Mouse (Mus musculus) neural tube, embryonic 12.5 days (tissue): ENCODE measurements around the gene Kansl3. TPM values are rescaled to one million over a fixed set of nuclear protein-coding genes. Genes with fewer than 3 reads are reported as not detected.

Experiments used
- ATAC-seq: fragments of 200-750 bp; cut with Nextera tagmentation; 2 replicates; pipeline ENCODE4 v1.8.0; 2017; ENCODE audit warnings: low read depth, mild to moderate bottlenecking, moderate TSS enrichment, moderate library complexity; ENCODE audit not compliant: low FRiP score
- H3K27ac ChIP-seq: fragments of 300-500 bp; sonication (generic); 2 replicates; pipeline ENCODE4 v1.5.1; 2016
- H3K27me3 ChIP-seq: fragments of 300-500 bp; sonication (generic); replicated peaks from 2 replicates; pipeline ENCODE4 v1.6.1; 2016; ENCODE audit warnings: mild to moderate bottlenecking
- H3K36me3 ChIP-seq: fragments of 300-500 bp; sonication (generic); 2 replicates; pipeline ENCODE4 v1.6.1; 2016; ENCODE audit warnings: mild to moderate bottlenecking
- H3K4me1 ChIP-seq: fragments of 300-500 bp; sonication (generic); 2 replicates; pipeline ENCODE4 v1.6.1; 2016
- H3K4me2 ChIP-seq: fragments of 300-500 bp; sonication (generic); replicated peaks from 2 replicates; pipeline ENCODE4 v1.6.1; 2016; ENCODE audit warnings: mild to moderate bottlenecking
- H3K4me3 ChIP-seq: fragments of 300-500 bp; sonication (generic); 2 replicates; pipeline ENCODE4 v1.5.1; 2016
- H3K9ac ChIP-seq: fragments of 300-500 bp; sonication (generic); 2 replicates; pipeline ENCODE4 v1.6.1; 2016; ENCODE audit warnings: mild to moderate bottlenecking
- H3K9me3 ChIP-seq: fragments of 300-500 bp; sonication (generic); 2 replicates; pipeline ENCODE4 v1.6.1; 2016; ENCODE audit warnings: mild to moderate bottlenecking
- WGBS: fragments of 180-500 bp; shearing (Covaris S2); methylation state at CpG from one replicate; pipeline ENCODE4 v1.1.7; 2016; 5-methylcytosine and 5-hydroxymethylcytosine counted together
- polyA plus RNA-seq: library from polyadenylated mRNA; unstranded; fragments of >200 nt; fragmentation: Nextera tagmentation; extraction: Ambion mirVana; gene quantifications from 2 replicates; pipeline ENCODE4 v1.2.1, GENCODE M21; 2016

Gene Kansl3
- polyA plus RNA-seq, 1 experiment from 2014 or later: 44.0 TPM

DNA sequence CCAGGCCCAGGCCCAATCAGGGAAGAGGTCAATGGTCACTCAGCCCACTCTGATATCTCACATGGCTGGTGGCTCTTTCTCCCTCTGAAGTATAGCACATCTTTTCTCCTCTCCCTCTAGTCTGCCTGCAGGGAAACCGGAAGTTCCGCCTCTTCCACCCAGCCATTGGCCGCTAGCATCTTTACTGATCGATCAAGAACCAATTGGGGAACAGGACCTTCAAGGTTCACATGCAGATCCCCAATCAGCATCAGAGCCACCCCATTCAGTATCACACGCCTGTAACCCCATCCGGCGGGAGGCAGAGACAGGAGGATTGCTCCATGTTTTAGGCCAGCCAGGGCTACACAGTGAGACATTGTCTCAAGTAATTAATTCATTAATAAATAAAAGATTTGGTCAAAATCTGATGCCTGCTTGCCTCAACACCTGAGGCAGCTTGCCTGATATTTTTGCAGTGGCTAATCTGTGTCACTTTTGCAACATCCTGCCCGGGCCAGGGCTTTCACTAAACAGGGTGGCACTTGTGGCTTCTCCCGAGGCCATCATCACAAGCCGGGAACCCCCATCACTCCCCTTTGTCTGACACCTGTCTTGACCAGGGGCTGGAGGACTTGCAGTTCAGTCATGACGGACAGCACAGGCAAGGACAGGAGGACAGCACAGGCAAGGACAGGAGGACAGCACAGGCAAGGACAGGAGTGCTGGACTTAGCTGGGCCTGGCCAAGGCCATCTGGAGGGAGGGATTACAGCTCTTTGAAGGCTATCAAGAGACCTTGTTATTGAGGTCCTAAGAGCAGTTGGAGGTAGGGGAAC is 53.8 kb downstream of the Kansl3 start:
- Histone ChIP-seq H3K4me3 (no peak overlapping the region), H3K4me2 (no peak overlapping the region), H3K27ac (no peak overlapping the region), H3K9ac (no peak overlapping the region), H3K9me3 (no peaks in the 10 kb centered on the region), H3K27me3 (peaks cover 2% of the 10 kb centered on the region; the same call in 1 of the 2 replicates), H3K4me1 (no peaks in the 10 kb centered on the region), H3K36me3 (peaks cover 1% of the 10 kb centered on the region; the same call in 1 of the 2 replicates)
- WGBS: 90% methylated on average over 11 of the region's 11 CpGs
- no peak for ATAC-seq

DNA sequence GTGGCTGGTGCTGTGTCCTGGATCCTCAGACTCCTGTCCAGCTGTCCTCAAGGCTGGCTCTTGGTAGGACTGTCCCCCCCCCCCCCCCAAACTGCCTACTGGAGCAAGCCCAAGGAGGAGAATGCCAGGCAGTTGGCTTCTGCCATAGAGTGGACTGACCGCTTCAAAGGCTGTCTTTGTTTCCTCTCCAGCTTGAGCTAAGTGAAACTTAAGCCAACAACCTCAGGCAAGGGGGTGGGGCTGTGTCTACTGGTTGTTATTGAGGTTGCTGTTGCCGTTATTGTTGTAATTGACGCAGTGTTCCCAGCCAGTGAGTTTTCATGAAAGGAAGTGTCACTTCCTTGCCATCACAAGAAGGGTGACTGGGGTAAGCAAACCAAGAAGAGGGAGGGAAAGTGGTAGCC is 59.5 kb downstream of the Kansl3 start:
- no peaks in the 10 kb centered on the region for H3K36me3 ChIP-seq
- no peak for ATAC-seq
- H3K27me3 ChIP-seq: peaks cover 24% of the 10 kb centered on the region; the same call in 1 of the 2 replicates
- H3K4me1 ChIP-seq: peaks cover 17% of the 10 kb centered on the region
- H3K9me3 ChIP-seq: no peaks in the 10 kb centered on the region
- no peak overlapping the region for H3K27ac ChIP-seq
- peak overlapping the region; percentile 25; the same call in 1 of the 2 replicates for H3K4me2 ChIP-seq
- no peak overlapping the region for H3K9ac ChIP-seq
- WGBS: 15% methylated on average over 3 of the region's 3 CpGs
- H3K4me3 ChIP-seq: no peak overlapping the region

DNA sequence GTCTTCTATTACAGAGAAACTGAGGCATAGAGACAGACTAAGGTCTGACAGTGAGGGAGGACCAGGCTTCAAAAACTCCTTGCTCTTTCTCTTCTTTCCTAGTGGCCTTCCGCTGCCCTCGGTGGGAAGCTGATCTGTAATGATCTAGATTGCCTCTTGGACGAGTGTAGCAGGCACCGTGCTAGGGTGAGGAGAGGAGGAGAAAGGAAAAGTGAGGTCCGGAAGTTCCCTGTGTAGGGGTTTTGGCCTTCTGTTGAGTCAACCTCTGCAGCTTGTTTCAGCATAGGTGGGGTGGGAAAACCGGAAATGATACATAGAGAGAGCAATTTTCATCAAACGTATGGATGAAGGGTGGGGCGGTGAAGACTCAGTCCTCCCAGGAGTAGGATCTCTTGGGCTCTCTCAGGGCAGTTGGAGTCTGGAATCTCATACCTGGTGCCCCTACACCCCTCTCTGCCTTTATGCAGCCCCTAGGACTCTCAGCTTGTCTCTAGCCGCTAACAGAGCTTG is 60.0 kb downstream of the Kansl3 start:
- peak overlapping the region; percentile 92 for H3K4me2 ChIP-seq
- no peak overlapping the region for H3K27ac ChIP-seq
- H3K27me3 ChIP-seq: peaks cover 24% of the 10 kb centered on the region; the same call in 1 of the 2 replicates
- whole genome bisulfite sequencing: 55% methylated on average over 9 of the region's 9 CpGs
- H3K9ac ChIP-seq: no peak overlapping the region
- no peaks in the 10 kb centered on the region for H3K9me3 ChIP-seq
- no peak overlapping the region for H3K4me3 ChIP-seq
- H3K36me3 ChIP-seq: no peaks in the 10 kb centered on the region
- no peak for ATAC-seq
- peaks cover 17% of the 10 kb centered on the region for H3K4me1 ChIP-seq

DNA sequence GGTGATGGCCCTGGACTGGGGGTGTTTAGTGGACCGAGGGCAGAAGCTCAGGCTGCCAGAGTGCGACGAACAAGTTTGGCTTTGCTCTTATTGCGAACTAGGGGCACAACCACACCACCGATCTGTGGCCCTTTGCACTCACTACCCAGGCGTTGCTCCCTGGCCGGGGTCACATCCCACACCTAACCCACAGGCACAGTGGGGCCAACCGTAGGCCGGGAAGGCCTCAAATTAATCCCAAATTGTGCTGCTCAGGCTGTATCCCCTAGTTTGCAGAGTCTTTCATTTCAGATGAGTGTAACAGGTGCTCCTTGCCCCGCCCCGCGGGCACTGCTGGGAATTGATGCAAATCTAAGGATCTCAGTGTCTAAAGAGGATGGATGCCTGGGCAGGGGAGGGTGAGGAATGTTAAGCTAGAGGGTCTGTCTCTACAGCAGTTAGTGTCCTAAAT is 60.5 kb downstream of the Kansl3 start:
- ATAC-seq: no peak
- Histone ChIP-seq H3K27ac (no peak overlapping the region), H3K9ac (0 out of 2 replicates have a peak overlapping the region, but pooled peaks have one; percentile 55), H3K4me2 (peak overlapping the region; percentile 92), H3K4me1 (peaks cover 17% of the 10 kb centered on the region), H3K36me3 (no peaks in the 10 kb centered on the region), H3K4me3 (peak overlapping the region; percentile 58), H3K27me3 (peaks cover 24% of the 10 kb centered on the region; the same call in 1 of the 2 replicates), H3K9me3 (no peaks in the 10 kb centered on the region)
- WGBS: 5% methylated on average over 12 of the region's 12 CpGs

DNA sequence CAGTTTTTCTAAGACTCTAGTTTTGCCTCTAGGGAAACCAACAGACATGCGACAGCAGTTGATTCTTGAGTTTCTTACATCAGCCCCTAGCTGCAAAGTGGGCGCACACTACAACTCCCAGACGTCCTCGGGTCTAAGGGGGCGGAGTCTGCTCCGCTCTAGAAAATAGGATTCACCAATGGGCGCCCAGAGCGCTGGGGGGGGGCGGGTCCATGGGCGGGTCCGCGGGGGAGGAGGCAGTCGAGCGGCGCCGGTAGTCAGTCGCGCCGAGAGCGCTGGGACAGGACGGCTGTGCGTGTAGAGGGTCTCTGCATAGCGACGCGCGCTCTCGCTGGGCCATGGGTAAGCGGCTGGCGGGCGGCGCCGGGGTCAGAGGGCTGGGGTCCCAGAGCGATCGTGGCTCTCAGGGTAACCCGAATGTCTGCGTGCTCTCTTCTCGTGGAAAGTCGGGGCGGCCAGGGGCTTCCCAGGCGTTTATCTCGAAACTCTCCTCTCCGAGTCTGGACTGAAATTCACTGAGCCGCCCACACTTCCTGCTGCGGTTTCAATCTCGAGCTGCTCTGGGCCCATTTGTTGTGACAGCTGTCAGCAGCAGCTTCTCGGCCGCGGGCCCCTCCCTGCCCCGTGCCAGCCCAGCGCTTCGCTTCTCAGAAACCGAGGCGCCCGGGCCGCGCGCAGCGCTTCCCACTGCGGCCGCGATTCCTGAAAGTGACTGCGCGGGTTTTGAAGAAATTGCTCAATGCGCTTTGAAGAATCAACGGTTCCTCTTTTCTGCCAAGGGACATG is 61.3 kb downstream of the Kansl3 start, which contains the start of gene Arid5a:
Gene Arid5a (plus strand): TSS at position 239 of the 786 bp plus-strand sequence.
- H3K27ac ChIP-seq: no peak within 1 kb of the TSS
- peak; percentile 90 for ATAC-seq
- WGBS: 1% methylated on average over 65 of the region's 65 CpGs

DNA sequence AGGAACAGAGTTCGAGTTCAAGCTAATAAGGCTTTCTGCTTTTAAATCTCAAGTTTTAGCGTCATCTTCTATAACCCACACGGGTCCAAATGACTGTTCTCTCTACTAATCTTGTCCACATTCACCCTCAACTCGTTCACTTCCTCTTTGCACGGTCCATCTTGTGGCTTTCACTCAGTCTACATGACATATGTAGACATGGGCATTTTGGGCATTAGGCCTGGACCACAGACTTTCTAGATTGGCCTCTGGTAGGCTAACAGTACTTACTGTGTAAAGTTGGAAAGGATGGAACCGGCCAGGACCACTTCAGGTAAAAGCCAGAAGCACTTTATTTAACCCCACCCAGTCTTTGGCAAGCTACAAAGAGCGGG is 61.9 kb downstream of the Kansl3 start:
- Histone ChIP-seq H3K9me3 (no peaks in the 10 kb centered on the region), H3K4me3 (no peak overlapping the region), H3K4me1 (peaks cover 22% of the 10 kb centered on the region), H3K36me3 (no peaks in the 10 kb centered on the region), H3K27ac (no peak overlapping the region), H3K4me2 (no peak overlapping the region), H3K9ac (no peak overlapping the region), H3K27me3 (peaks cover 24% of the 10 kb centered on the region; the same call in 1 of the 2 replicates)
- ATAC-seq: no peak; the same call in 1 of the 2 replicates
- WGBS: 72% methylated on average over 7 of the region's 7 CpGs

More for the DNA sequence above, 61.3 kb downstream of the Kansl3 start, which contains the start of gene Arid5a:
- Histone ChIP-seq H3K9me3 (no peaks in the 10 kb centered on the region), H3K27me3 (peaks cover 24% of the 10 kb centered on the region; the same call in 1 of the 2 replicates), H3K36me3 (no peaks in the 10 kb centered on the region), H3K9ac (peak within 1 kb of the TSS; percentile 55), H3K4me2 (peak within 1 kb of the TSS; percentile 92), H3K4me3 (peak within 1 kb of the TSS; percentile 58), H3K4me1 (peaks cover 22% of the 10 kb centered on the region)

DNA sequence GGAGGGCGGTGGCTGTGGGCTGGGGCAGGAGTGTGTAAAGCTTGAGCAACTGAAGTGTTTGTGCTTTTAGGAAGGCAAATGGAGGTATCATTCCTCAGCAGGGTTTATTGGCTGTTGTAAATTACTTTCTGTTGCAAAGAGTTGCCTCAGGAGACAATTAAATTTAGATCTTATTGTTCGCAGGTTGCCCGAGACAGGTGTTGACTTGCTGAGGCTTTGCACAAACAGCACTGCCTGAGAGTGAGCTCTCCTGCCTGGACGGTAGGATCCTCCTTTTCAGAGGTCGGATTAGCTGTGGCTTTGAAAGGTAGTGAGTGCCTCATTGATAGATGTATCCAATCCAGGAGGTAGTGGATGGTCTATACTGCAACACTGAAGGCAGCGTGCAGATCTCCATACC is 62.9 kb downstream of the Kansl3 start:
- Histone ChIP-seq H3K9ac (no peak overlapping the region), H3K36me3 (no peaks in the 10 kb centered on the region), H3K9me3 (no peaks in the 10 kb centered on the region), H3K4me3 (no peak overlapping the region), H3K4me2 (no peak overlapping the region), H3K27ac (no peak overlapping the region), H3K4me1 (peaks cover 22% of the 10 kb centered on the region), H3K27me3 (peaks cover 24% of the 10 kb centered on the region; the same call in 1 of the 2 replicates)
- 57% methylated on average over 6 of the region's 6 CpGs for WGBS
- no peak for ATAC-seq

DNA sequence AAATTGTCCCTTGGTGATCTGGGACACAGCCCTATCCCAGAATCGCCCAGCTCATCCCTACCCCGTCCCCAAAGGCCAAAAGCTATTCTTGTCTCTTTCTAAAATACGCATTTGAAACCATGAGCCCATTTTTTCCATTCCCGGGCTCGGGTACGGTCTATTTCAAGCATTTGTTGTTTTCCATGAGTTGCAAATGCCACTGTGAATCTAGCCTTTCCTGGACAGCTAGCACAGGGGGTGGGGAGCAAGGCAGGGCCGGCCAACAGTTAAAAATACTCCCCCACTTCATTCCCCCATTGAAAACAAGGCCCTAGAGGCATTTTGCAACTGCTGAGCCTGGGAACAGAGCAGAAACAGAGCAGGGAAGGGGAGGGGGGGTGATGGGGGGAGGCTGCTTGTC is 64.2 kb downstream of the Kansl3 start:
- H3K27me3 ChIP-seq: peaks cover 18% of the 10 kb centered on the region; the same call in 1 of the 2 replicates
- no peak overlapping the region for H3K27ac ChIP-seq
- no peak overlapping the region for H3K4me3 ChIP-seq
- H3K9ac ChIP-seq: no peak overlapping the region
- H3K4me2 ChIP-seq: no peak overlapping the region
- H3K36me3 ChIP-seq: no peaks in the 10 kb centered on the region
- peaks cover 22% of the 10 kb centered on the region for H3K4me1 ChIP-seq
- WGBS: 73% methylated on average over 7 of the region's 7 CpGs
- ATAC-seq: no peak
- no peaks in the 10 kb centered on the region for H3K9me3 ChIP-seq

DNA sequence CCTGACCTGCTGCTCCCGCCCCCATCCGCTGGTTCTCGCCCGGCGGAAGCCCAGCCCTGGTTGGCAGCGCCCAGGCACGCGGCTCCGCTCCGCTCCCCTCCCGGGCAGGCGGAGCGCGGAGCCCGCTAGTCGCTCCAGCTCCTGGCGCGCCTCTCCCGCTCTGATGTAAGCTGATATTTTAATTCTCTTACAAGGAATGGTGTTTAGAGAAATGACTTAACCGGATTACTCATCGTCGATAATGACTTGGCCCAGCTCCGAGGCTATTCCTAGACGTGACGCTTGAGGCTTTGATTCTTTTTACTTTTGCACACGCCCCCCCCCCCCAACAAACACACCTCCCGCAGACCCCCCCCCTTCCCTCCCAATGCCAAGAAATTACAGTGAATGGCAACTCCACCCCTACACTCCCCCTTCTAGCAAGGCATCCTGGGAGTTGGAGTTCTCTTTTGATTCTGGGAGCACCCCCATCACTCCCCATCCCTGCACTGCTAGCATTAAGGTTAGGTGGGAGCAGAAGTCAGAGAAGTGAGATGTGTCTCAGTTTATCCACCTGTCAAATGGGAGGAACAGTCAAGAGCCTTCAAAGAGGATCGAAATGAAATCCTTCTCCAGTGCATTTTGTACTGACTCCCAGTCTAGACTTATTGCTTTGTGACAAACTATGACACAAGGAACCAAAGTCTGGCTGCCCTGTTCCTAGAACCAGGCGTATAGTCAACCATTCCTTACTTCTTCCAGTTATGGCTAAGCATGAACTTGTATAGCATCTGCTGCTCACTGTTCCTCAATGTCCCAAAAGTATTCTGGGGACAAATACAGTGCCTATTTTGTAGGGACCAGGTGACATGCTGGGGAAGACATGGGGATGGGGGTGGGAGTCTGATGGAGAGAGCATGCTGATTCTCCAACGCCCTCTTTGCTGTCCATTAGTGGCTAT is 65.3 kb downstream of the Kansl3 start:
- Histone ChIP-seq H3K27me3 (peaks cover 10% of the 10 kb centered on the region; the same call in 1 of the 2 replicates), H3K9ac (0 out of 2 replicates have a peak overlapping the region, but pooled peaks have one; percentile 42), H3K4me3 (peak overlapping the region; percentile 31), H3K4me2 (peak overlapping the region; percentile 74), H3K36me3 (no peaks in the 10 kb centered on the region), H3K4me1 (peaks cover 13% of the 10 kb centered on the region), H3K27ac (no peak overlapping the region), H3K9me3 (no peaks in the 10 kb centered on the region)
- 9% methylated on average over 30 of the region's 30 CpGs for WGBS
- no peak for ATAC-seq

DNA sequence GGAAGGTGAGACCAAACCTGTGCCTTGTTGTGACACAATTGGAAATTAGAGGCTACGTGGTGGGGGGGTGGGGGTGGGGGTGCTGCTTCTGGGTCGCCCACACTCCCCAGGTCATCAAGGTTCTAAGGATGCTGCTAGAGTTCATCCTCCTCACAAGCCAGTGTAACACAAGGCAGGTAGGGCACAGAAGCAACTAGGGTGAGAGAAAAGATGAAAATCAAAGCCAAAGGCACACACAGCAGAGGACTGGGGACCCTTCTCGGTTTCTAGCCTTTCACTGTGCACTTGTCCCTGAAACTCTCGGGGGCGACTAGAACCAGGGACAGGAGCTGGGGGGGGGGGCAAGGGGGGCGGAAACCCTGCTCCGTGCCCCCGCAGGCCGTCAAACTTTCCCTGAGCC is 66.0 kb downstream of the Kansl3 start:
- peak overlapping the region; percentile 74 for H3K4me2 ChIP-seq
- 0 out of 2 replicates have a peak overlapping the region, but pooled peaks have one; percentile 42 for H3K9ac ChIP-seq
- H3K4me1 ChIP-seq: peaks cover 8% of the 10 kb centered on the region; the same call in 1 of the 2 replicates
- no peak for ATAC-seq
- no peak overlapping the region for H3K27ac ChIP-seq
- H3K27me3 ChIP-seq: peaks cover 9% of the 10 kb centered on the region; the same call in 1 of the 2 replicates
- WGBS: 17% methylated on average over 9 of the region's 9 CpGs
- peak overlapping the region; percentile 31 for H3K4me3 ChIP-seq
- no peaks in the 10 kb centered on the region for H3K9me3 ChIP-seq
- H3K36me3 ChIP-seq: no peaks in the 10 kb centered on the region

DNA sequence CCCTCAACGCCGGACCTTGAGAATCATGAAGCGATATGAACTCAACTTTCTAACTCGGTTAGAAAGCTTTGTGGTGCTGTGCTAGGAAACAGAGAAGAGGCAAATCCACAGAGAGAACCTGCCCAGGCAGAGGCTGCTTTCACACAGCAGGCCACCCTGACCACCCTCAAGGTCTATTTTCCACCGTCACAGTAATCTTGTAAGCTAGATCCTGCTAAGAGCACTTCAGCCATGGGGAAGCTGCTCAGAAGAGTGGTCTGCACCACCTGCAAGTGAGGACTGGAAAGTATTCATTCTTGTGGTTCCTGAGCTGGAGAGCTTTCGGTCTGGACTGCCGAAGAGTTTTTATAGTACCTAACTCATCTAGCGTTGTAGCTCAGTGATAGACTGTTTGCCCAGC is 66.7 kb downstream of the Kansl3 start:
- 82% methylated on average over 8 of the region's 8 CpGs for WGBS
- Histone ChIP-seq H3K36me3 (no peaks in the 10 kb centered on the region), H3K27me3 (peaks cover 9% of the 10 kb centered on the region; the same call in 1 of the 2 replicates), H3K4me2 (no peak overlapping the region), H3K27ac (no peak overlapping the region), H3K4me3 (no peak overlapping the region), H3K4me1 (peaks cover 6% of the 10 kb centered on the region; the same call in 1 of the 2 replicates), H3K9me3 (no peaks in the 10 kb centered on the region), H3K9ac (no peak overlapping the region)
- ATAC-seq: no peak
